In the genomic region with DNA sequence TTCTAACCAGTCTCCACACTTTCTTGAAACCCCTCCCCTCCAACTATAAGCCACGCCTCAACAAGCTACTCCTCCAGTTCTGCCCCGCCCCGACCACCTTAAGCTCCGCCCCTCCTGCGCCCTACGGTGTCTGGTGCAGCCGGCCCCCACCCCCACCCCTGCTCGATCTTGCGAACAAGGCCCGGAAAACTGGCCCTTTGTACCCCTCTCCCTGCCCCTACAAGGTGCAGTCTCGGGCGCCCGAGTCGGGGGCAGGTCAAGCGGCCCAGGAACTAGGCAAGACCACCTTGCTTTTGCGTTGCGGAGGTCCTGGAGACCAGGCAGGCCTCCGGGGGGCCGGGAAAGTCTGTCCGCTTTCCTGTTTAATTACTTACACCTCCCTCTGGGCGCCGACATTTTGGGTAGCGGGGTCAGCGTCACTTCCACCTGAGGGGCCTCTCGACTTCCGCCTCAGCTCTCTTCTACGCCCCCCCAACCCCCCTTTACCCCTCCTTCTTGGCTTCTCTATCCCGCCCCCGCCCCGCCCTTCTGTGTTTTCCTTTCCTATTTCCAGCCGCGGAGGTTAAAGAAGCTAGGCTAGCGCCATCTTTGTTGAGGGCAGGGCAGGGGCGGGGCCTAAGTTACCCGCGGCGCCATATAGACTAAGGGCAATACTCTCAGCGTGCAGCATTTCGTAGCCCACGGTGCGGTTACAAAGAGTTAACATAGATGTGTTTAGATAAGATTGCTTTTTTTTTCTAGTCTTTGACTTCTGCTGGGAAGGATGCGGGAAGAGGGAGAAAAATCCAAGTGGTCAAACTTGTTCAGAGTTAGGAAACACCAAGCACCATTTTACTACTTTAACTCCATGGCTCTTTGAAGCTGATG, we compare ENCODE assay signal across 7 mouse cellular contexts. TPM values are rescaled to one million over a fixed set of nuclear protein-coding genes. Genes with fewer than 3 reads are reported as not detected.
DNase-seq lines count a peak whose midpoint lies in the region; ATAC-seq lines count a peak whose summit lies in the region.

Zfp524 (plus strand) TSS at position 165 of the 867 bp plus-strand sequence.
Fiz1 (minus strand) TSS at position 447 of the 867 bp plus-strand sequence.

- H3K9me3 ChIP-seq in embryonic facial prominence, embryonic 12.5 days, result no peaks in the 10 kb centered on the region
- H3K9me3 ChIP-seq in limb, embryonic 11.5 days (ENCODE audit: control insufficient read depth, low read length), result no peaks in the 10 kb centered on the region
- H3K9me3 ChIP-seq in midbrain, embryonic 14.5 days (ENCODE audit: control insufficient read depth, low read length), result no peaks in the 10 kb centered on the region

- peak within 1 kb of the TSS; percentile 82 for H3K9ac ChIP-seq in embryonic facial prominence, embryonic 12.5 days
- peak within 1 kb of the TSS; percentile 85 for H3K9ac ChIP-seq in limb, embryonic 11.5 days (ENCODE audit: low read length)
- peak within 1 kb of the TSS; percentile 73 for H3K9ac ChIP-seq in midbrain, embryonic 14.5 days (replicated peaks; ENCODE audit: low read length)

- H3K27ac ChIP-seq in embryonic facial prominence, embryonic 12.5 days, result peak within 1 kb of the TSS; percentile 98
- peak within 1 kb of the TSS; percentile 98 for H3K27ac ChIP-seq in limb, embryonic 11.5 days (replicated peaks; ENCODE audit: low read depth, low read length)
- H3K27ac ChIP-seq in midbrain, embryonic 14.5 days (replicated peaks; ENCODE audit: low read depth, low read length), result peak within 1 kb of the TSS; percentile 97

- peaks cover 11% of the 10 kb centered on the region; the same call in 1 of the 2 replicates for H3K4me1 ChIP-seq in embryonic facial prominence, embryonic 12.5 days
- peaks cover 3% of the 10 kb centered on the region; the same call in 1 of the 2 replicates for H3K4me1 ChIP-seq in limb, embryonic 11.5 days (ENCODE audit: control insufficient read depth, insufficient read depth, low read length)
- H3K4me1 ChIP-seq in midbrain, embryonic 14.5 days (ENCODE audit: control insufficient read depth, insufficient read depth, low read length), result 0 out of 2 replicates have a peak, but pooled peaks cover 1% of the 10 kb centered on the region

- peak; percentile 79 for ATAC-seq in embryonic facial prominence, embryonic 12.5 days (ENCODE audit: insufficient number of reproducible peaks, insufficient read depth, low FRiP score, low TSS enrichment)
- ATAC-seq in limb, embryonic 11.5 days (ENCODE audit: insufficient number of reproducible peaks, low FRiP score, low TSS enrichment, low read depth), result peak; percentile 77
- ATAC-seq in midbrain, embryonic 14.5 days (ENCODE audit: low FRiP score, low TSS enrichment), result peak; percentile 85

- peak within 1 kb of the TSS; percentile 59 for H3K4me2 ChIP-seq in embryonic facial prominence, embryonic 12.5 days (replicated peaks)
- H3K4me2 ChIP-seq in limb, embryonic 11.5 days (ENCODE audit: low read depth, severe bottlenecking), result peak within 1 kb of the TSS; percentile 47
- H3K4me2 ChIP-seq in midbrain, embryonic 14.5 days (ENCODE audit: low read length), result peak within 1 kb of the TSS; percentile 64

- DNase-seq in adrenal gland, postnatal 25 days, result peak; percentile 95
- DNase-seq in heart, adult 11 months, result peak; percentile 99
- DNase-seq in kidney, adult 18-20 months, result peak; percentile 99
- DNase-seq in limb, embryonic 11.5 days (ENCODE audit: low spot score), result peak; percentile 95
- DNase-seq in midbrain, embryonic 14.5 days, result peak; percentile 99
- DNase-seq in spleen, adult 18-20 months, result peak; percentile 91 to 98

- under 1% methylated on average over 41 of the region's 42 CpGs for WGBS in embryonic facial prominence, embryonic 12.5 days
- whole genome bisulfite sequencing in limb, embryonic 11.5 days, result under 1% methylated on average over 42 of the region's 42 CpGs
- under 1% methylated on average over 42 of the region's 42 CpGs for WGBS in midbrain, embryonic 14.5 days

- H3K27me3 ChIP-seq in embryonic facial prominence, embryonic 12.5 days, result no peaks in the 10 kb centered on the region
- H3K27me3 ChIP-seq in limb, embryonic 11.5 days (ENCODE audit: control insufficient read depth, insufficient read depth, low read length), result no peaks in the 10 kb centered on the region
- H3K27me3 ChIP-seq in midbrain, embryonic 14.5 days (ENCODE audit: control insufficient read depth, insufficient read depth, low read length), result no peaks in the 10 kb centered on the region

- peaks cover 36% of the 10 kb centered on the region for H3K36me3 ChIP-seq in embryonic facial prominence, embryonic 12.5 days
- peaks cover 28% of the 10 kb centered on the region for H3K36me3 ChIP-seq in limb, embryonic 11.5 days (ENCODE audit: control insufficient read depth, insufficient read depth, low read length)
- H3K36me3 ChIP-seq in midbrain, embryonic 14.5 days (ENCODE audit: control insufficient read depth, insufficient read depth, low read length), result peaks cover 32% of the 10 kb centered on the region

- peak within 1 kb of the TSS; percentile 66 for H3K4me3 ChIP-seq in embryonic facial prominence, embryonic 12.5 days
- H3K4me3 ChIP-seq in limb, embryonic 11.5 days (ENCODE audit: low read depth, low read length), result peak within 1 kb of the TSS; percentile 72
- peak within 1 kb of the TSS; percentile 74 for H3K4me3 ChIP-seq in midbrain, embryonic 14.5 days (replicated peaks; ENCODE audit: low read depth, low read length)

RNA-seq across cellular contexts. Expression of gene Zfp524, which starts in this region (rescaled TPM):
- total RNA-seq in adrenal gland, postnatal 25 days (2021), result 15.3 and 17.6 TPM in 2 replicates
- 9.3 and 10.6 TPM in 2 replicates for polyA plus RNA-seq in embryonic facial prominence, embryonic 12.5 days (2016; fragmentation: Nextera tagmentation; extraction: Ambion mirVana)
- 9.3 and 9.6 TPM in 2 replicates for polyA plus RNA-seq in limb, embryonic 11.5 days (2014; fragmentation: Nextera tagmentation; extraction: Ambion mirVana)
- polyA plus RNA-seq in midbrain, embryonic 14.5 days (2014; fragmentation: Nextera tagmentation; extraction: Ambion mirVana), result 8.4 and 9.4 TPM in 2 replicates

RNA-seq across cellular contexts. Expression of gene Fiz1, which starts in this region (rescaled TPM):
- total RNA-seq in adrenal gland, postnatal 25 days (2021), result 18.7 and 26.4 TPM in 2 replicates
- polyA plus RNA-seq in embryonic facial prominence, embryonic 12.5 days (2016; fragmentation: Nextera tagmentation; extraction: Ambion mirVana), result 58.9 and 59.3 TPM in 2 replicates
- polyA plus RNA-seq in limb, embryonic 11.5 days (2014; fragmentation: Nextera tagmentation; extraction: Ambion mirVana), result 51.1 and 52.6 TPM in 2 replicates
- 36.2 and 38.0 TPM in 2 replicates for polyA plus RNA-seq in midbrain, embryonic 14.5 days (2014; fragmentation: Nextera tagmentation; extraction: Ambion mirVana)

Comparison
In these comparisons a context has a peak if more than half of its experiments do, and no peak if none do; other contexts are left out.
1. Peak in every context shown above with its lines: DNase-seq, ATAC-seq, H3K4me3 ChIP-seq and H3K27ac ChIP-seq.